Mouse (Mus musculus) MEL (cell line): ENCODE data around the gene Cdkn2aipnl. TPM values are rescaled to one million over a fixed set of nuclear protein-coding genes. Genes with fewer than 3 reads are reported as not detected.

Experiments
- DNase-seq: peaks from one replicate; pipeline ENCODE4 v3.0.0; 2011; ENCODE audit warnings: low read depth, low spot score
- H3K27ac ChIP-seq: 2 replicates; pipeline ENCODE4 v1.5.1; 2012; ENCODE audit warnings: low read depth, mild to moderate bottlenecking, control low read depth, low read length, moderate library complexity; ENCODE audit not compliant: control insufficient read depth
- H3K27me3 ChIP-seq, 2 experiments: fragments of 150-350 bp in 1 of 2; sonication (generic) in 1 of 2; 2 replicates each; pipeline ENCODE4 v1.6.1; 2012; ENCODE audit warnings: low read length in 2 of 2, mild to moderate bottlenecking in 2 of 2, improper control_type of control experiment in 1 of 2, moderate library complexity in 1 of 2; ENCODE audit not compliant: insufficient read depth in 2 of 2, control insufficient read depth in 1 of 2
- H3K36me3 ChIP-seq, 2 experiments: 2 replicates each; pipeline ENCODE4 v1.6.1; 2012 to 2014; ENCODE audit warnings: low read length in 2 of 2, improper control_type of control experiment in 1 of 2, inconsistent platforms in 1 of 2, mild to moderate bottlenecking in 1 of 2; ENCODE audit not compliant: insufficient read depth in 2 of 2, control insufficient read depth in 1 of 2
- H3K4me1 ChIP-seq, 2 experiments: fragments of 150-350 bp in 1 of 2; sonication (generic) in 1 of 2; 2 replicates each; pipeline ENCODE4 v1.6.1; 2012; ENCODE audit warnings: low read length in 2 of 2, improper control_type of control experiment in 1 of 2, mild to moderate bottlenecking in 1 of 2; ENCODE audit not compliant: insufficient read depth in 2 of 2, control insufficient read depth in 1 of 2
- H3K4me3 ChIP-seq, 2 experiments: fragments of 150-350 bp in 1 of 2; sonication (generic) in 1 of 2; 2 replicates each; pipeline ENCODE4 v1.5.1; 2012; ENCODE audit warnings: low read depth in 2 of 2, low read length in 2 of 2, mild to moderate bottlenecking in 2 of 2, moderate library complexity in 2 of 2, control low read depth in 1 of 2, improper control_type of control experiment in 1 of 2; ENCODE audit not compliant: control insufficient read depth in 1 of 2, insufficient read depth in 1 of 2
- H3K79me2 ChIP-seq: 2 replicates; pipeline ENCODE4 v1.6.1; 2012; ENCODE audit warnings: mild to moderate bottlenecking, low read length, moderate library complexity; ENCODE audit not compliant: control insufficient read depth, poor library complexity, insufficient read depth
- H3K9ac ChIP-seq: 2 replicates; pipeline ENCODE4 v1.6.1; 2012; ENCODE audit warnings: low read depth, mild to moderate bottlenecking, control low read depth, low read length, moderate library complexity; ENCODE audit not compliant: control insufficient read depth, poor library complexity, severe bottlenecking
- H3K9me3 ChIP-seq: fragments of 150-350 bp; sonication (generic); replicated peaks from 2 replicates; pipeline ENCODE4 v1.6.1; 2012; ENCODE audit warnings: mild to moderate bottlenecking, low read length, improper control_type of control experiment, moderate library complexity; ENCODE audit not compliant: insufficient read depth
- CHD1 ChIP-seq: IDR thresholded peaks from 2 replicates; pipeline ENCODE4 v1.6.1; 2012; ENCODE audit warnings: low read depth, mild to moderate bottlenecking, inconsistent platforms, low read length, improper control_type of control experiment
- CHD2 ChIP-seq: IDR thresholded peaks from 2 replicates; pipeline ENCODE4 v1.6.1; 2011; ENCODE audit warnings: low read length, improper control_type of control experiment
- CTCF ChIP-seq, 3 experiments: IDR thresholded peaks in 2 of 3; conservative IDR thresholded peaks in 1 of 3; 2 replicates each; pipeline ENCODE4 v1.5.1; 2011 to 2012; ENCODE audit warnings: low read length in 3 of 3, low read depth in 2 of 3, mild to moderate bottlenecking in 2 of 3, improper control_type of control experiment in 1 of 3, inconsistent platforms in 1 of 3, mixed read lengths in 1 of 3, moderate library complexity in 1 of 3; ENCODE audit not compliant: control insufficient read depth in 1 of 3, insufficient read depth in 1 of 3, poor library complexity in 1 of 3, severe bottlenecking in 1 of 3
- E2F4 ChIP-seq: IDR thresholded peaks from 2 replicates; pipeline ENCODE4 v1.6.1; 2011; ENCODE audit warnings: low read depth, low read length, improper control_type of control experiment, borderline replicate concordance
- ELF1 ChIP-seq: IDR thresholded peaks from 2 replicates; pipeline ENCODE4 v1.6.1; 2014; ENCODE audit warnings: low read depth, mild to moderate bottlenecking, inconsistent platforms, low read length, improper control_type of control experiment, moderate library complexity
- HCFC1 ChIP-seq: IDR thresholded peaks from 2 replicates; pipeline ENCODE4 v1.6.1; 2012; ENCODE audit warnings: low read depth, mild to moderate bottlenecking, inconsistent platforms, low read length, improper control_type of control experiment, moderate library complexity
- JUND ChIP-seq: IDR thresholded peaks from 2 replicates; pipeline ENCODE4 v1.6.1; 2011; ENCODE audit warnings: low read depth, mild to moderate bottlenecking, improper control_type of control experiment, low read length
- MAX ChIP-seq: IDR thresholded peaks from 2 replicates; pipeline ENCODE4 v1.6.1; 2011; ENCODE audit warnings: low read length, improper control_type of control experiment
- MAZ ChIP-seq: IDR thresholded peaks from 2 replicates; pipeline ENCODE4 v1.6.1; 2012; ENCODE audit warnings: low read depth, mild to moderate bottlenecking, inconsistent platforms, low read length, improper control_type of control experiment
- MEF2A ChIP-seq: IDR thresholded peaks from 2 replicates; pipeline ENCODE4 v1.6.1; 2014; ENCODE audit warnings: low read depth, mild to moderate bottlenecking, inconsistent platforms, low read length, improper control_type of control experiment; ENCODE audit not compliant: poor library complexity, insufficient replicate concordance, severe bottlenecking; ENCODE audit errors: extremely low read depth
- MYB ChIP-seq: IDR thresholded peaks from 2 replicates; pipeline ENCODE4 v1.6.1; 2011; ENCODE audit warnings: mild to moderate bottlenecking, low read depth, low read length, improper control_type of control experiment
- NELFE ChIP-seq: IDR thresholded peaks from 2 replicates; pipeline ENCODE4 v1.6.1; 2011; ENCODE audit warnings: low read depth, low read length, improper control_type of control experiment
- POLR2AphosphoS2 ChIP-seq: IDR thresholded peaks from 2 replicates; pipeline ENCODE4 v1.6.1; 2011; ENCODE audit warnings: low read length, improper control_type of control experiment
- SIN3A ChIP-seq: IDR thresholded peaks from 2 replicates; pipeline ENCODE4 v1.6.1; 2012; ENCODE audit warnings: low read length, improper control_type of control experiment, inconsistent platforms
- TCF12 ChIP-seq: IDR thresholded peaks from 2 replicates; pipeline ENCODE4 v1.6.1; 2014; ENCODE audit warnings: low read depth, mild to moderate bottlenecking, inconsistent platforms, low read length, improper control_type of control experiment, moderate library complexity
- UBTF ChIP-seq: IDR thresholded peaks from 2 replicates; pipeline ENCODE4 v1.6.1; 2012; ENCODE audit warnings: low read depth, mild to moderate bottlenecking, inconsistent platforms, low read length, improper control_type of control experiment, moderate library complexity, borderline replicate concordance; ENCODE audit not compliant: insufficient read depth
- USF2 ChIP-seq, 2 experiments: IDR thresholded peaks; 2 replicates each; pipeline ENCODE4 v1.6.1; 2011 to 2012; ENCODE audit warnings: improper control_type of control experiment in 2 of 2, low read length in 2 of 2, borderline replicate concordance in 1 of 2, inconsistent platforms in 1 of 2, low read depth in 1 of 2, mild to moderate bottlenecking in 1 of 2; ENCODE audit not compliant: insufficient read depth in 1 of 2
- ZC3H11A ChIP-seq: IDR thresholded peaks from 2 replicates; pipeline ENCODE4 v1.6.1; 2012; ENCODE audit warnings: low read depth, mild to moderate bottlenecking, inconsistent platforms, low read length, improper control_type of control experiment
- polyA plus RNA-seq, 2 experiments: library from polyadenylated mRNA; stranded (reverse) in 1 of 2; unstranded in 1 of 2; fragments of >175 nt in 1 of 2; fragments of >200 nt in 1 of 2; gene quantifications; 2 replicates each; pipeline versions ENCODE4 v1.2.1 to v1.2.4; 2012; ENCODE audit warnings: low replicate concordance in 2 of 2, low read depth in 1 of 2; ENCODE audit not compliant: insufficient read length in 2 of 2, insufficient read depth in 1 of 2, missing spikeins in 1 of 2
- total RNA-seq: library from RNA; depleted of rRNA; stranded (reverse); fragments of 300-350 nt; gene quantifications from 2 replicates; pipeline ENCODE4 v1.2.3, GENCODE M21; 2012

Cdkn2aipnl gene
- total and polyA plus RNA-seq, 3 experiments, result 74.5 to 111 TPM; not detected in 1

GRCm38 (mm10) chr11:51961761-51962160 lies 5.7 kb upstream of the Cdkn2aipnl start:
- Histone ChIP-seq H3K36me3 (no peaks in the 10 kb centered on the region), H3K9me3 (no peaks in the 10 kb centered on the region), H3K27ac (no peak overlapping the region), H3K4me1 (0 out of 4 replicates have a peak, but pooled peaks cover 0 to 2% of the 10 kb centered on the region in 2 experiments), H3K79me2 (no peaks in the 10 kb centered on the region), H3K4me3 (no peak overlapping the region), H3K27me3 (no peaks in the 10 kb centered on the region; a peak in 2 of 4 replicates), H3K9ac (no peak overlapping the region)
- peak; percentile 47 for DNase-seq
- TF ChIP-seq MAX (no peak), MEF2A (no peak), HCFC1 (no peak), ZC3H11A (no peak), SIN3A (no peak), UBTF (no peak), CHD2 (no peak)

- TF ChIP-seq CTCF (IDR thresholded peaks at IDR 0.05 in 2 of 3, conservative IDR thresholded peaks at IDR 0.05 in 1 of 3; ENCODE audit: control insufficient read depth in 1 of 3, insufficient read depth in 1 of 3, low read depth in 2 of 3, low read length in 3 of 3, poor library complexity in 1 of 3, severe bottlenecking in 1 of 3) (no peak), CHD1 (no peak), E2F4 (no peak), MYB (no peak), NELFE (no peak), TCF12 (no peak), JUND (no peak), MAX (no peak), ELF1 (no peak)
- H3K4me1 ChIP-seq, result 0 out of 4 replicates have a peak, but pooled peaks cover 0 to 4% of the 10 kb centered on the region in 2 experiments
- H3K9me3 ChIP-seq, result no peaks in the 10 kb centered on the region
- no peaks in the 10 kb centered on the region for H3K36me3 ChIP-seq
- no peaks in the 10 kb centered on the region for H3K79me2 ChIP-seq
- H3K27ac ChIP-seq, result no peak overlapping the region
- H3K27me3 ChIP-seq, result no peaks in the 10 kb centered on the region; a peak in 2 of 4 replicates
- no peak overlapping the region for H3K9ac ChIP-seq
- no peak overlapping the region for H3K4me3 ChIP-seq
- DNase-seq, result no peak
Observed at GRCm38 (mm10) chr11:51962277-51962676, 5.2 kb upstream of the Cdkn2aipnl start.

GRCm38 (mm10) chr11:51966651-51967050 lies 810 bp upstream of the Cdkn2aipnl start:
- no peak overlapping the region for H3K4me3 ChIP-seq
- H3K4me1 ChIP-seq, result peaks cover 0 to 10% of the 10 kb centered on the region in 2 experiments; a peak in 2 of 4 replicates
- TF ChIP-seq MAX (no peak), USF2 (IDR thresholded peaks at IDR 0.05; ENCODE audit: borderline replicate concordance in 1 of 2, insufficient read depth in 1 of 2, low read depth in 1 of 2, low read length in 2 of 2) (no peak), POLR2AphosphoS2 (no peak), MAZ (no peak), UBTF (no peak), SIN3A (no peak)
- no peak for DNase-seq
- H3K27ac ChIP-seq, result no peak overlapping the region
- peaks cover 10 to 17% of the 10 kb centered on the region in 2 experiments for H3K36me3 ChIP-seq
- peaks cover 16% of the 10 kb centered on the region for H3K79me2 ChIP-seq
- no peak overlapping the region for H3K9ac ChIP-seq
- H3K27me3 ChIP-seq, result no peaks in the 10 kb centered on the region; a peak in 2 of 4 replicates
- no peaks in the 10 kb centered on the region for H3K9me3 ChIP-seq
